Mouse (Mus musculus) cerebellum, adult (tissue): ENCODE data around the gene Mavs.
"Not testable (repeated sequence)": the region's sequence is repeated elsewhere in the genome, so short reads cannot be mapped to it uniquely, and the experiment has no call there.

ENCODE experiments used
- ATAC-seq: cut with Nextera tagmentation; 2 replicates; pipeline ENCODE4 v1.9.2; 2017; ENCODE audit warnings: mild to moderate bottlenecking, moderate library complexity, mixed read lengths; ENCODE audit not compliant: insufficient number of reproducible peaks, low FRiP score, low TSS enrichment

Mavs gene

DNA sequence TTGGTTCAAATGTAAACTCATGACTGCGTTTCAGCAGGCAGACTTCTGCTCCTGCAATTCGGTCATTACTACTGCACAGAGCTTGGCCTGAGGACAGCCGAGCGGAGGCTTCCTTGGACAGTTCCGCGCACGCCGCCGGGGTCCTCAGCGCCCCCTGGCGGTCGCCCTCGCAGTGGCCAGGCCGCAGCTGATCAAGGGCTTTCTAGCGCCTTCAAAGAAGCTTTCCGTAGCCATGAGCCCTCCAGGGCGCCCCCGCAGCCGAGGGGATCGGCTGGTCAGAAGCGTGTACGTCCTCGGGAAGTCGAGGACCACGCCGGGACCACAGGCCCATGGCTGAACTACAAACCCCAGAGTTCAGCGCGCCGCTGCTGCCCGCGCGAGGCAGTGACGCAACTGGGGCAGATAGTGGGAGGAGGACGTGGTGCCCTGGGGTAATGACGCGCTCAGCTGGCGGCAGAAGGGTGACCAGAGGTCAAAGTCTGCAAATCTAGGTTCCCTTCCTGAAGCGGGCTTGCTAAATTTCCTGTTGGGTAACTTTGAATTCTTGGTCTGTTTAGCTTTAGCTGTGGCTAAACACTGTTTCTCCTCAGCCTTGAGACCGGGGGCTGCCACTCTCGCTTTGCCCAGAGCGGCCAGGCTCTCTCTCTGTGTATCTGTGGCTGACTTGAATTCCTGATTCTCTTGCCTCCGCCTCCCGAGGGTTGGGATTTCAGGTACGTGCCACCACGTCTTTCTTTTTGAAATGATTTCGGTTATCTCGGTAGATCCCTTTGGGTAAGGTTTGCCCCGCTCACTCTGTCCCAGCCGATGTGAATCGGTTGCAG is 23.7 kb upstream of the Mavs start:
- peak; percentile 94 for ATAC-seq

DNA sequence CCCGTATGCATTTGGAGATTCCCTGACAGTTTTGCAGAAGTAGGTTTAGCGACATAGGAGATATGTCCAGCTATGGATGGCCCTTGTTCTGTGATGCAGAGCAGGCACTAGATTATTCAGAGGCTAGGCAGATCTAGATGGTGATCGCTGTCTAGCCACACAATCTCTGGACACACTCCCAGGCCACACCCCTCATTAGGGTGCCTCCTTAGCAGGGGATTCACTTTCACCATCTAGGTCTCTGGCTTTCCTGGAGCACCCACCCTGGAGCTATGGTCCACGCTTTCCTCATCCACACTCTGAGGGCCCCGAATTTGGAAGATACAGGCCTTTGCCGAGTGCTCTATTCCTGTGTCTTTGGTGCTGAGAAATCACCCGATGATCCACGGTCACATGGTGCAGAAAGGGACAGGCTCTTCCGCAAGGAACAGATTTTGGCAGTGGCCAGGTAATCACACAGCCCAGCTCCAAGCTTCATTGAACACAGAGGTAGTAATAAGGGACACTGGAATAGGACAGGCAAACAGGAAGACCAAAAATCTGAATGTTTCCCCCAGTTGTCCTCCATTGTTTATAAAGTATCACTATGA is 22.7 kb upstream of the Mavs start:
- ATAC-seq, result peak; percentile 26; the same call in 1 of the 2 replicates

GRCm38 (mm10) chr2:131213773-131214172 is 20.1 kb upstream of the Mavs start:
- ATAC-seq, result no peak

- ATAC-seq, result no peak
These were observed 17.7 kb upstream of the Mavs start for GRCm38 (mm10) chr2:131215941-131216858.

DNA sequence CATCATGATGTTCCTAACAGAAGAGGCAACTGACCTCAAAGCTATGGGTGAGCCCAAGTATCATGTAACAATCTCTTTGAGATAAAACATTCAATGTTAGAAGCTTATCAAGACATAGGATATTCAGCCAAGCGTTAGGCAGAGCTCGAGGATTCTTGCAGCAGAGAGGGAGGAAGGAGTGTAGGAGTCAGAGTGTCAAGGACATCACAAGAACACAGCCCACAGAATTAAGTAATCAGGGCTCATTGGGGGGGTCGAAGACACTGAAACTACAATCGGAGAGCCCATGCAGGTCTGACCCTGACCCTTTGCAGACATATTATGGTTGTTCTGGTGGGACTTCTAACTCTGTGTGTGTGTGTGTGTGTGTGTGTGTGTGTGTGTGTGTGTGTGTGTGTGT is 13.8 kb upstream of the Mavs start:
- no peak for ATAC-seq

- ATAC-seq, result no peak
These were observed 11.9 kb upstream of the Mavs start for GRCm38 (mm10) chr2:131221853-131222515.

- ATAC-seq, result no peak
These were observed 11.3 kb upstream of the Mavs start for GRCm38 (mm10) chr2:131222562-131222961.

DNA sequence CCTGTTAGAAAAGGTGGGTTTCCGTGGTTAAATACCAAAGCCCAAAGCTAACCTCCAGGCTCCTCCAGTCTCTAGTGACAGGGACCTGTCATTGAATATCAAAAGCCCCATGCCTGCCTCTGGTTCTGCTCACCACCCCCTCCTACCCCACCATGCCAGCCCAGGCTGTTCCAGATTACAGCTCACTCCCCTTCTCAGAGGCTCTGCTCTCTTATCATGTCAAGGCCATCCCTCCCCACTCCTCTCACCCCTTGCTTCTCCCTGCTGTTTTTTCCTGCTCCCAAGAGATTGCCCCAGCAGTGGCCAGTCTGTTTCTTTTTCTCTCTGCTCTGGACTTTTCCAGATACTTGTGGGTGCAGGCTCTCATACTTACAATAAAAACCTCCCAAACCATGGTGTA is 10.3 kb upstream of the Mavs start:
- ATAC-seq, result no peak

GRCm38 (mm10) chr2:131225178-131225577 is 8.7 kb upstream of the Mavs start:
- no peak for ATAC-seq

- not testable (repeated sequence) for ATAC-seq
These were observed 7.2 kb upstream of the Mavs start for GRCm38 (mm10) chr2:131226669-131227068.

DNA sequence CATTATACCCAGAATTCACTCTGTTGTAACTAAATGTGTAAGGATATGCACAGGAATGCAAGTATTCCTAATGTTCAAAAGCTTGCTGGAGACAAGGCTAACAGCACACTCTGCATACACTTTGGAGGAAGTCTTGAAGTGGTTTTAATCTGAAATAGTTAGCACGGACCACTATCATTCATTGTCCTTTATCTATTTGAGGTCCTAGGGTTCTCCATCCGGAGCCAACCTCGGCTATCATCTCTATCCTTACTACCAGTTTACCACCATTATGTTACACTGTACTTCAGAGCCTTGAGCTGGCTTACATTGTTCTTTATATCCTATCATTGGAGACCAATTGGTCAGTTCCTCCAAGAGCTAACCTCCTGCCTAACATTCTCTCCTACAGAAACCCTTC is 6.6 kb upstream of the Mavs start:
- ATAC-seq, result no peak

DNA sequence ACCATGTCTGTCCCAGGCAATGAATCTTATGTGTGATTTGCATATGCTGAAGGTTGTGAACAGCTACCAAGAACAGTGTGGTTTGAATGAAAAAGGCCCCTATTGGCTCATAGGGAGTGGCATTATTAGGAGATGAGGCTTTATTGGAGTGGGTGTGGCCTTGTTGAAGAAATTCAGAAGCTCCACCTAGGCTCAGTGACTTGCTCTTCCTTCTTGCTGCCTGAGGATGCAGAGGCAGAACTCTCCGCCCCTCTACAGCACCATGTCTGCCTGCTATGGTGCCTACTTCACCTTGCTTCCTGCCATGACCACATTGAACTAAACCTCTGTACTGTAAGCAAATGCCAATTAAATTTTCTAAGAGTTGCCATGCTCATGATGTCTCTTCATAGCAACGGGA is 1.3 kb upstream of the Mavs start:
- ATAC-seq, result no peak

DNA sequence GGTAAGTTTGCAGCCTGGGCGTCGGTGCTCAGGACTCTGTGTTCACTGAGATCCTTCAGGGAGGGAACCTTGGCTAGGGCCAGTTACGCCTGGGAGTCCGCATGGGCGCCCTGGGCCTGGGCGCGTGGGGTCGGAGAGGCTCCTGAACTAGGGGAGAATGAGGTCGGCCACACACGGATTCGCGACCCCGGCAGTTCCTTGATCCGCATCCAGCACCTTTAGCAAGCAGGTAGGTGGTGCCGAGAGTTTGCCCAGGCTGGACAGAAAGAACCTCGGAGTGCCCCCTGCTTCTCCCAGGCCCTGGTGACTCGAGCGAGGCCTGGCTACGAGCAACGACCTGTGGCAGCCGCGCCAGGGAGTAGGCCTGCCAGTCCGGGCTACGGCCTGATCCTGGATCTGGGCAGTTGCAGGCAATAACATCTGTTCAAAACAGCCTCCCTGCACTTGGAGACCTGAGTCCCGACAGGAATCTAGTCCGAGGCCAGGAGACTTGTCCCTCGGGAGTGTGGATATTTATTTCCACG is 326 bp downstream of the Mavs start:
- no peak; the same call in 1 of the 2 replicates for ATAC-seq

- no peak for ATAC-seq
These were observed 1.2 kb downstream of the Mavs start for GRCm38 (mm10) chr2:131234970-131235635.

- ATAC-seq, result no peak
These were observed 8.3 kb downstream of the Mavs start for GRCm38 (mm10) chr2:131242180-131242579.

GRCm38 (mm10) chr2:131242929-131243328 is 9.1 kb downstream of the Mavs start:
- ATAC-seq, result no peak

DNA sequence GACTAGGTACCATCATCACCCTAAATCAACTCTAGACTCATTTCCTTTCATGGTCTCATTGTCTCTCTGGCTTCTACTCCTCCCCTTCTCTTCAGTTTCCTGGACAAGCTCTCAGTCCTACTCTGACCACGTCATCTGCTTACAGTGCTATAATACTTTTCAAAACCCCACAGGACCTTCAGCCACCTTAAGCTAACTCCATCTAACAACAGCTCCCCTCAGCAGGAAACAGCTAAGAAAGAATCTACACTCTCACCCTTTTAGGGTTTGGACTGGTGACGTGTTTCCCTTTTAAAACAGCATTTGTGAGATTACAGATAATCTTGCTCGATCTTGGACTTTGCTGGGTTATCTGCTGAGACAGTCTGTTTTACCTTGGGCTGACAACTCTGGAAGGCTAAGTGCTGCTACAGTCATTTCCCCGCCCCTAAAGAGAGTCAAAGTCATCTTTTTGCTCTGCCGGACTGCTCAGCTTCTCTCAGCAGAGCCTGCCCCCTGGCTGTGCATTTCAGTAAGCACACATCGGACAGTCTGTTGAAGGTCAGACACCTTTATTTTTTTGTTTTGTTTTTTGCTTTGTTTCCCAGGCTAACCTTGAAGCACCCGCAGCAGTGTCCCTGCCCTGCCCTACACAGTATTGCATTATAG is 19.9 kb downstream of the Mavs start:
- no peak for ATAC-seq

GRCm38 (mm10) chr2:131254329-131254713 is 20.5 kb downstream of the Mavs start:
- ATAC-seq, result no peak

- ATAC-seq, result no peak
These were observed 21.9 kb downstream of the Mavs start for GRCm38 (mm10) chr2:131255738-131256137.
